Mouse (Mus musculus) midbrain, embryonic 14.5 days (tissue): ENCODE results near the gene Tia1. TPM values are rescaled to one million over a fixed set of nuclear protein-coding genes. Genes with fewer than 3 reads are reported as not detected.

Source experiments
- ATAC-seq: fragments of 200-750 bp; cut with Nextera tagmentation; 2 replicates; pipeline ENCODE4 v1.8.0; 2017; ENCODE audit warnings: moderate number of reproducible peaks, moderate library complexity; ENCODE audit not compliant: low FRiP score, low TSS enrichment
- DNase-seq: peaks from one replicate; pipeline ENCODE4 v3.0.0-alpha.2; 2015
- H3K27ac ChIP-seq: fragments of 300-500 bp; sonication (generic); replicated peaks from 2 replicates; pipeline ENCODE4 v1.5.1; 2014; ENCODE audit warnings: mild to moderate bottlenecking, low read depth, low read length, moderate library complexity
- H3K27me3 ChIP-seq: fragments of 300-500 bp; sonication (generic); 2 replicates; pipeline ENCODE4 v1.6.1; 2014; ENCODE audit warnings: low read length, control low read depth, mixed read lengths; ENCODE audit not compliant: control insufficient read depth, insufficient read depth
- H3K36me3 ChIP-seq: fragments of 300-500 bp; sonication (generic); 2 replicates; pipeline ENCODE4 v1.6.1; 2014; ENCODE audit warnings: low read length, control low read depth; ENCODE audit not compliant: control insufficient read depth, insufficient read depth
- H3K4me1 ChIP-seq: fragments of 300-500 bp; sonication (generic); 2 replicates; pipeline ENCODE4 v1.6.1; 2014; ENCODE audit warnings: mild to moderate bottlenecking, antibody characterized with exemption, low read length, control low read depth; ENCODE audit not compliant: control insufficient read depth, insufficient read depth
- H3K4me2 ChIP-seq: fragments of 300-500 bp; sonication (generic); 2 replicates; pipeline ENCODE4 v1.6.1; 2014; ENCODE audit warnings: mild to moderate bottlenecking, low read length, moderate library complexity
- H3K4me3 ChIP-seq: fragments of 300-500 bp; sonication (generic); replicated peaks from 2 replicates; pipeline ENCODE4 v1.5.1; 2014; ENCODE audit warnings: low read depth, low read length
- H3K9ac ChIP-seq: fragments of 300-500 bp; sonication (generic); replicated peaks from 2 replicates; pipeline ENCODE4 v1.6.1; 2014; ENCODE audit warnings: mild to moderate bottlenecking, low read length, moderate library complexity
- H3K9me3 ChIP-seq: fragments of 300-500 bp; sonication (generic); 2 replicates; pipeline ENCODE4 v1.6.1; 2016; ENCODE audit warnings: low read length, control low read depth, mixed read lengths; ENCODE audit not compliant: control insufficient read depth
- WGBS: fragments of 180-500 bp; shearing (Covaris S2); extraction: QIAGEN DNeasy Blood & Tissue Kit; methylation state at CpG from one replicate; pipeline ENCODE4 v1.1.7; 2014; 5-methylcytosine and 5-hydroxymethylcytosine counted together
- polyA plus RNA-seq: library from polyadenylated mRNA; unstranded; fragments of >200 nt; fragmentation: Nextera tagmentation; extraction: Ambion mirVana; gene quantifications from 2 replicates; pipeline ENCODE4 v1.2.1, GENCODE M21; 2014

Gene Tia1
- polyA plus RNA-seq, 1 experiment from 2014 or later, result 387 TPM

GRCm38 (mm10) chr6:86475462-86476167 is 71.6 kb downstream of the Tia1 start:
- H3K36me3 ChIP-seq, result no peaks in the 10 kb centered on the region
- peaks cover 19% of the 10 kb centered on the region for H3K4me1 ChIP-seq
- no peak for ATAC-seq
- no peaks in the 10 kb centered on the region for H3K27me3 ChIP-seq
- H3K9ac ChIP-seq, result no peak overlapping the region
- no peak overlapping the region for H3K4me3 ChIP-seq
- no peak overlapping the region for H3K4me2 ChIP-seq
- no peak overlapping the region for H3K27ac ChIP-seq
- H3K9me3 ChIP-seq, result no peaks in the 10 kb centered on the region
- DNase-seq, result no peak
- 87% methylated on average over 9 of the region's 9 CpGs for WGBS

GRCm38 (mm10) chr6:86476931-86477330 is 72.9 kb downstream of the Tia1 start:
- peaks cover 15% of the 10 kb centered on the region for H3K4me1 ChIP-seq
- no peak for DNase-seq
- H3K9me3 ChIP-seq, result no peaks in the 10 kb centered on the region
- WGBS, result 86% methylated on average over 5 of the region's 5 CpGs
- no peak for ATAC-seq
- H3K27ac ChIP-seq, result no peak overlapping the region
- no peak overlapping the region for H3K4me2 ChIP-seq
- H3K4me3 ChIP-seq, result no peak overlapping the region
- no peaks in the 10 kb centered on the region for H3K27me3 ChIP-seq
- H3K36me3 ChIP-seq, result no peaks in the 10 kb centered on the region
- H3K9ac ChIP-seq, result no peak overlapping the region

- no peak overlapping the region for H3K27ac ChIP-seq
- WGBS, result 74% methylated on average over 3 of the region's 3 CpGs
- H3K4me2 ChIP-seq, result no peak overlapping the region
- ATAC-seq (no peak), DNase-seq (no peak)
- H3K4me1 ChIP-seq, result 0 out of 2 replicates have a peak, but pooled peaks cover 4% of the 10 kb centered on the region
- H3K9me3 ChIP-seq, result no peaks in the 10 kb centered on the region
- no peaks in the 10 kb centered on the region for H3K27me3 ChIP-seq
- no peaks in the 10 kb centered on the region for H3K36me3 ChIP-seq
- H3K9ac ChIP-seq, result no peak overlapping the region
- H3K4me3 ChIP-seq, result no peak overlapping the region
Measured at GRCm38 (mm10) chr6:86479311-86479710, 75.3 kb downstream of the Tia1 start.

- no peak overlapping the region for H3K4me2 ChIP-seq
- DNase-seq (no peak), ATAC-seq (no peak)
- no peak overlapping the region for H3K4me3 ChIP-seq
- no peaks in the 10 kb centered on the region for H3K27me3 ChIP-seq
- H3K36me3 ChIP-seq, result no peaks in the 10 kb centered on the region
- H3K9me3 ChIP-seq, result no peaks in the 10 kb centered on the region
- H3K27ac ChIP-seq, result no peak overlapping the region
- H3K9ac ChIP-seq, result no peak overlapping the region
- H3K4me1 ChIP-seq, result 0 out of 2 replicates have a peak, but pooled peaks cover 4% of the 10 kb centered on the region
Measured at GRCm38 (mm10) chr6:86479816-86480188, 75.8 kb downstream of the Tia1 start.

- H3K4me3 ChIP-seq, result no peak overlapping the region
- no peaks in the 10 kb centered on the region for H3K36me3 ChIP-seq
- H3K27me3 ChIP-seq, result no peaks in the 10 kb centered on the region
- H3K4me2 ChIP-seq, result no peak overlapping the region
- no peak overlapping the region for H3K9ac ChIP-seq
- DNase-seq (peak; percentile 28), ATAC-seq (no peak)
- WGBS, result 37% methylated on average over 9 of the region's 9 CpGs
- H3K27ac ChIP-seq, result peak overlapping the region; percentile 60; the same call in 1 of the 2 replicates
- no peaks in the 10 kb centered on the region for H3K9me3 ChIP-seq
- H3K4me1 ChIP-seq, result 0 out of 2 replicates have a peak, but pooled peaks cover 4% of the 10 kb centered on the region
Measured at GRCm38 (mm10) chr6:86480189-86480831, 76.3 kb downstream of the Tia1 start.

GRCm38 (mm10) chr6:86481871-86482270 is 77.9 kb downstream of the Tia1 start:
- H3K4me2 ChIP-seq, result no peak overlapping the region
- DNase-seq (no peak), ATAC-seq (no peak)
- H3K4me3 ChIP-seq, result no peak overlapping the region
- H3K9ac ChIP-seq, result no peak overlapping the region
- no peaks in the 10 kb centered on the region for H3K27me3 ChIP-seq
- no peak overlapping the region for H3K27ac ChIP-seq
- no peaks in the 10 kb centered on the region for H3K9me3 ChIP-seq
- H3K4me1 ChIP-seq, result 0 out of 2 replicates have a peak, but pooled peaks cover 4% of the 10 kb centered on the region
- 95% methylated on average over 5 of the region's 5 CpGs for WGBS
- no peaks in the 10 kb centered on the region for H3K36me3 ChIP-seq

Other genes starting within 250 kb of the Tia1 start
- 8.6 and 9.7 TPM in 2 replicates for gene Tgfa, start 209.0 kb upstream of the Tia1 start, polyA plus RNA-seq
- 124 and 130 TPM in 2 replicates for gene Fam136a, start 38.6 kb upstream of the Tia1 start, polyA plus RNA-seq
- gene Snrpg, start 32.9 kb upstream of the Tia1 start, polyA plus RNA-seq, result 480 and 559 TPM in 2 replicates
- 68.7 and 109 TPM in 2 replicates for gene Pcyox1, start 7.1 kb upstream of the Tia1 start, polyA plus RNA-seq
- gene Gm44790, start 22.4 kb downstream of the Tia1 start, polyA plus RNA-seq, result not detected in 2 replicates
- 22.8 and 25.5 TPM in 2 replicates for gene C87436, start 34.2 kb downstream of the Tia1 start, polyA plus RNA-seq
- 289 and 325 TPM in 2 replicates for gene Pcbp1, start 122.1 kb downstream of the Tia1 start, polyA plus RNA-seq
- 0.76 and 0.92 TPM in 2 replicates for gene Asprv1, start 223.9 kb downstream of the Tia1 start, polyA plus RNA-seq